Mouse (Mus musculus): ENCODE measurements around the gene Cpm.
"Not testable (repeated sequence)": the region's sequence is repeated elsewhere in the genome, so short reads cannot be mapped to it uniquely, and the experiment has no call there.

Gene Cpm

DNA sequence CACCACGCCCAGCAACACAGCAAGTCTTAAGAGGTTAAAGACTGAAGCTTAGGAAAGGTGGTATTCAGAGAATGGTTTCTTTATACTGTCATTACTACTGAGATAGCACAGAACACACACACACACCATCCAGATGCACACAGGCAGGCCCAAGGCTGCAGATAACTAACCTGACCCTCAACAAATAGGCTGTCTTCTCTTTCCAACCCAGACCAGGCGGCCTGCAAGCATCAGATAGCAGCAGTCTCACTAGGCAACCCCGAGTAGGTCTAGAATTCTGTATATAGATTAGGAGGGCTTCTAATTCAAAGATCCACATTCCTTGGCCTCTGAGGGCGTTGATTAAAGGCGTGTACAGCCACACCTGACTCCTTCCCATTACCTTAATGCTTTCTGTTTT, 102.9 kb downstream of the Cpm start:
- DNase-seq (ENCODE audit: extremely low spot score, low spot score) = no peak

DNA sequence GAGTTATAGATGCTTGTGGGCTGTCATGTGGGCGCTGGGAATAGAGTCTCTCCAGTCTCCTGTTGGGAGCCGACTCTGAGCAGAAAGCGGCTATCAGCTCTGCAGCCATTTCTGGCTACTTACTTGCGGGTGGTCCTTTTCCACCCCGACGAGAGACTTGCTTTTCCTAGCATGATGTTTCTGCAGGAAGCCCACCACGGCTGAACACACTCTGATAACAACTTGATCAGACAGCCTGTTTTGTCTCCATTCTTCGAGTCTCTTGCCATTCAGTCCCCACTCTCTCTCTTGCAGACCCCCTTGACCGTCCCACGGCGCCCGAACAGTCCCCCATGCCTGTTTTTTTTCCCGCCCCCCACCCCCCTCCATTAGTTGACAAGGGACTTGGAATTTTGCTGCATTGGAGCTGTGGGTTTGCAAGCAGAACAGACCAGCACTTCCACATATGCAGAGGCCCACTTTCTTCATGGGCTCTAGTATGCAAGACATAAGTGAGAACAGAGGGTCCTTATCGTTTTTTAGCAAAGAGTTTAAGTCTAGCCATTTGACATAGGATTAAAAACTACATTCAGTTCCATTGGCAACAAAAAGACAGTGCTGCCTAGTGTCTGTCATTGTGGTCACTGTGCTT, 103.8 kb downstream of the Cpm start:
- DNase-seq (ENCODE audit: extremely low spot score, low spot score) = no peak

DNA sequence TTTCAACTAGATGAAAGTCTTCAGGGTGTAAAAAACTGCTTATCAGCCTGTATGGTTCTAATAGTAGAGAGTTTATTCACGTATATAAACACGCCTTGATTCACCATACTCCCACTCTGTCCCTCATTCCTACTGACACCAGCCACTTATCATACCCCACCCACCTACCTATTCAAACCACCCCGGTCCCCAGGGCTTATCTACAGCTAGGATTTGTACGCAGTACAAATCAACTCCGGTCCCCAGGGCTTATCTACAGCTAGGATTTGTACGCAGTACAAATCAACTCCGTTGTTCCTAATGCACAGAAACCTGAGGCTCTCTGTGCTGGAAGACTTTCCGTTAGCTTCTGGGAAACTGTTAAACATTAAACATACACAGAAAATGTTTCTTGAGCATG, 104.3 kb downstream of the Cpm start:
- DNase-seq (ENCODE audit: extremely low spot score, low spot score) = not testable (repeated sequence)

DNA sequence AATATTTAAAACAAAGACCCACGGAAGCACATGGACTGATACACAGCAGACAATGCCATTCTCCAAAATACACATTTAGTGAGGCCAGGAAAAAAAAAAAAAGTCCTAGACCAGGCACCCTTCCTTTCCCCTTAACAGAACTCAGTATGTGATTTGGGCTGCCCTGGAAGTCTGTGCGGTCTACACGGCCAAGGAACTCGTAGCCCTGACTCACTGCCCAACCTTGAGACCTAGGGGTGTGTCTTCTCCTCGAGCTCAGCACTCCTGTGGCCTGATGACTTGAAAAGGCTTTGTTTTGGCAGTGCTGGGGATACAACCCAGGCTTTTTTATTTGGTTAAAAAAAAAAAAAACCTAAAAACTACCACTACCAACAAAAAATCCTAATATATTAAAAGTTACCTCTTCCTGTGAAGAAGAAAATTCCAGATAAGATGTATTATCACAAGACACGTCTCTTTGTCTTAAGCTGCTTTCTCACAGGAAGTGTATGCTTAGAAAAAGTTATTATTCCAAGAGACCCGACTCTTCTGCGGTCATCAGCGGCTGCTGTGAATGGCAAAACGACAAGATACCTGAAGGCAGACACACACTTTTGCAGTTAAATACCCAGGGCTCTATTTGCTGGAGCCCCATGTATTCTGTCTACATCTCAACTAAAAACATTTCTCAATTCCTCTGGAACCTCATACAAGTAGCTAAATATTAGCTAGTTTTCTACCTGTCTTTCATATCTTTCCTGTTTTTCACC, 105.0 kb downstream of the Cpm start:
- not testable (repeated sequence) for DNase-seq (ENCODE audit: extremely low spot score, low spot score)

DNA sequence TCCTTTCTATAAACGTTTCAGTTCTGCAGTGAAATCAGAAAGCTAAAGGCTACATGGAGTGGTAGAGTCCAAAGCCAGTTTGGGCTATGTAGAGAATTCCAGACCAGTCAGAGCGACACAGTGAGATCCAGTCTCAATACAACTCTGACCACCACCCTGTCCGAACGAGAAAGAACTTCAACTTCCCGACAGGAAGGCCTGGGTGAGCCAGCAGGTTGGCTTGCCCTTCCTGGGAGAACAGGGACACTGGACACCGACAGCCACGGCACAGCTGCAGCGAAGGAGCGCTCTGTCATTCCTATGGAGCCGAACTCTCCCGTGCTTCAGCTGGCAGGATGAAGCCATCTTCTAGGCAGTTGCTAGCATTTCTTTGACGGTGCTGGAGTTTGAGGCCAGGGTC, 106.1 kb downstream of the Cpm start:
- DNase-seq (ENCODE audit: extremely low spot score, low spot score) = not testable (repeated sequence)

DNA sequence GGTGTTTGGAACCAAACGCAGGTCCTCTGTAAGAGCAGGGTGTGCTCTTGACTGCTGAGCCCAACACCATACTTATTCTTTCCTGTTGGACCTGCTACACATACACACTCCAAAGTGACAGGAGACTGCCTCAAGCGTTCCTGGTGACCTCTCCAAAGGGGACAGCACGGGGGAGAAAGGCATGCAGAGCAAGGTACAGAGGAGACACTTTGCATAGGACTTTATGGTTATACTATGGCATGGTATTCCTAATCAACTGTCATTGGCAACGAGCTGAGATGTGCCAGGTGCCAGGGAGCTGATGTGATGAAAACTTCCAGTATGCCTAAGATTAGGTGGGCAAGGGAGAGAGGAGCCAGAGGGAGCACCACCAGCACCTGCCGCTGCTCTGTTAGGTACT, 107.3 kb downstream of the Cpm start:
- no peak for DNase-seq (ENCODE audit: extremely low spot score, low spot score)
